Mouse (Mus musculus) intestine, embryonic 15.5 days (tissue): ENCODE results near the gene Rabl6. TPM values are rescaled to one million over a fixed set of nuclear protein-coding genes. Genes with fewer than 3 reads are reported as not detected.

Experiments used
- ATAC-seq: fragments of 200-750 bp; cut with Nextera tagmentation; 2 replicates; pipeline ENCODE4 v1.8.0; 2017; ENCODE audit warnings: moderate TSS enrichment, moderate library complexity
- H3K27ac ChIP-seq: fragments of 300-500 bp; sonication (generic); 2 replicates; pipeline ENCODE4 v1.5.1; 2015; ENCODE audit warnings: mild to moderate bottlenecking, inconsistent platforms
- H3K27me3 ChIP-seq: fragments of 300-500 bp; sonication (generic); replicated peaks from 2 replicates; pipeline ENCODE4 v1.6.1; 2015; ENCODE audit warnings: inconsistent platforms
- H3K36me3 ChIP-seq: fragments of 300-500 bp; sonication (generic); 2 replicates; pipeline ENCODE4 v1.6.1; 2015; ENCODE audit warnings: inconsistent platforms
- H3K4me1 ChIP-seq: fragments of 300-500 bp; sonication (generic); replicated peaks from 2 replicates; pipeline ENCODE4 v1.6.1; 2015; ENCODE audit warnings: inconsistent platforms
- H3K4me2 ChIP-seq: fragments of 300-500 bp; sonication (generic); replicated peaks from 2 replicates; pipeline ENCODE4 v1.6.1; 2015; ENCODE audit warnings: mild to moderate bottlenecking, inconsistent platforms
- H3K4me3 ChIP-seq: fragments of 300-500 bp; sonication (generic); replicated peaks from 2 replicates; pipeline ENCODE4 v1.5.1; 2015; ENCODE audit warnings: inconsistent platforms
- H3K9ac ChIP-seq: fragments of 300-500 bp; sonication (generic); 2 replicates; pipeline ENCODE4 v1.6.1; 2015; ENCODE audit warnings: inconsistent platforms
- H3K9me3 ChIP-seq: fragments of 300-500 bp; sonication (generic); 2 replicates; pipeline ENCODE4 v1.6.1; 2016; ENCODE audit warnings: inconsistent platforms
- WGBS: fragments of 180-500 bp; shearing (Covaris S2); methylation state at CpG from one replicate; pipeline ENCODE4 v1.1.7; 2015; 5-methylcytosine and 5-hydroxymethylcytosine counted together
- polyA plus RNA-seq: library from polyadenylated mRNA; unstranded; fragments of >200 nt; fragmentation: Nextera tagmentation; extraction: Ambion mirVana; gene quantifications from 2 replicates; pipeline ENCODE4 v1.2.1, GENCODE M21; 2015

Gene Rabl6
- polyA plus RNA-seq, 1 experiment from 2014 or later = 69.7 TPM

GRCm38 (mm10) chr2:25588227-25588907 lies 20.0 kb downstream of the Rabl6 start:
- Histone ChIP-seq H3K4me1 (0 out of 2 replicates have a peak, but pooled peaks cover 2% of the 10 kb centered on the region), H3K4me2 (no peak overlapping the region), H3K27ac (no peak overlapping the region), H3K27me3 (no peaks in the 10 kb centered on the region), H3K4me3 (no peak overlapping the region), H3K36me3 (peaks cover 40% of the 10 kb centered on the region), H3K9ac (no peak overlapping the region), H3K9me3 (no peaks in the 10 kb centered on the region)
- ATAC-seq = no peak
- WGBS = 93% methylated on average over 8 of the region's 8 CpGs

GRCm38 (mm10) chr2:25587290-25587689 lies 21.0 kb downstream of the Rabl6 start:
- H3K27ac ChIP-seq = no peak overlapping the region
- peaks cover 33% of the 10 kb centered on the region for H3K36me3 ChIP-seq
- no peak overlapping the region for H3K4me2 ChIP-seq
- H3K4me1 ChIP-seq = peaks cover 11% of the 10 kb centered on the region
- WGBS = 93% methylated on average over 8 of the region's 8 CpGs
- H3K27me3 ChIP-seq = no peaks in the 10 kb centered on the region
- no peak overlapping the region for H3K9ac ChIP-seq
- no peaks in the 10 kb centered on the region for H3K9me3 ChIP-seq
- no peak overlapping the region for H3K4me3 ChIP-seq
- no peak for ATAC-seq

GRCm38 (mm10) chr2:25585601-25586000 lies 22.7 kb downstream of the Rabl6 start:
- H3K4me1 ChIP-seq = peaks cover 25% of the 10 kb centered on the region
- H3K9me3 ChIP-seq = no peaks in the 10 kb centered on the region
- H3K4me3 ChIP-seq = no peak overlapping the region
- H3K4me2 ChIP-seq = no peak overlapping the region
- H3K9ac ChIP-seq = no peak overlapping the region
- H3K27ac ChIP-seq = no peak overlapping the region
- WGBS = 82% methylated on average over 3 of the region's 3 CpGs
- H3K36me3 ChIP-seq = peaks cover 18% of the 10 kb centered on the region; the same call in 1 of the 2 replicates
- no peak for ATAC-seq
- peaks cover 5% of the 10 kb centered on the region for H3K27me3 ChIP-seq

- H3K4me2 ChIP-seq = no peak overlapping the region
- peaks cover 13% of the 10 kb centered on the region for H3K27me3 ChIP-seq
- no peak overlapping the region for H3K4me3 ChIP-seq
- no peak for ATAC-seq
- peaks cover 14% of the 10 kb centered on the region; the same call in 1 of the 2 replicates for H3K36me3 ChIP-seq
- no peak overlapping the region for H3K9ac ChIP-seq
- peaks cover 29% of the 10 kb centered on the region for H3K4me1 ChIP-seq
- no peak overlapping the region for H3K27ac ChIP-seq
- no peaks in the 10 kb centered on the region for H3K9me3 ChIP-seq
- WGBS = 88% methylated on average over 4 of the region's 4 CpGs
Observed at GRCm38 (mm10) chr2:25584856-25585255, 23.5 kb downstream of the Rabl6 start.

- H3K36me3 ChIP-seq = peaks cover 12% of the 10 kb centered on the region; the same call in 1 of the 2 replicates
- WGBS = 79% methylated on average over 3 of the region's 3 CpGs
Observed at GRCm38 (mm10) chr2:25584152-25584551, 24.2 kb downstream of the Rabl6 start.

GRCm38 (mm10) chr2:25583571-25583970 lies 24.8 kb downstream of the Rabl6 start:
- H3K4me2 ChIP-seq = no peak overlapping the region
- ATAC-seq = no peak
- no peak overlapping the region for H3K9ac ChIP-seq
- peaks cover 25% of the 10 kb centered on the region for H3K27me3 ChIP-seq
- WGBS = 52% methylated on average over 4 of the region's 4 CpGs
- no peak overlapping the region for H3K27ac ChIP-seq
- peaks cover 12% of the 10 kb centered on the region; the same call in 1 of the 2 replicates for H3K36me3 ChIP-seq
- no peaks in the 10 kb centered on the region for H3K9me3 ChIP-seq
- peaks cover 42% of the 10 kb centered on the region for H3K4me1 ChIP-seq
- H3K4me3 ChIP-seq = no peak overlapping the region

More at GRCm38 (mm10) chr2:25584152-25584551, 24.2 kb downstream of the Rabl6 start:
- H3K4me3 ChIP-seq = no peak overlapping the region
- H3K4me2 ChIP-seq = no peak overlapping the region
- no peak overlapping the region for H3K27ac ChIP-seq
- no peaks in the 10 kb centered on the region for H3K9me3 ChIP-seq
- peaks cover 20% of the 10 kb centered on the region for H3K27me3 ChIP-seq
- ATAC-seq = no peak
- H3K4me1 ChIP-seq = peaks cover 36% of the 10 kb centered on the region
- H3K9ac ChIP-seq = no peak overlapping the region

- H3K27me3 ChIP-seq = peaks cover 30% of the 10 kb centered on the region
- H3K4me1 ChIP-seq = peaks cover 47% of the 10 kb centered on the region
- H3K9ac ChIP-seq = no peak overlapping the region
- H3K4me2 ChIP-seq = no peak overlapping the region
- no peaks in the 10 kb centered on the region for H3K9me3 ChIP-seq
- ATAC-seq = no peak
- H3K36me3 ChIP-seq = peaks cover 12% of the 10 kb centered on the region; the same call in 1 of the 2 replicates
- H3K27ac ChIP-seq = no peak overlapping the region
- 70% methylated on average over 6 of the region's 6 CpGs for WGBS
- no peak overlapping the region for H3K4me3 ChIP-seq
Observed at GRCm38 (mm10) chr2:25583120-25583481, 25.2 kb downstream of the Rabl6 start.

- no peak overlapping the region for H3K4me3 ChIP-seq
- no peak overlapping the region for H3K9ac ChIP-seq
- WGBS = 42% methylated on average over 12 of the region's 12 CpGs
- peaks cover 52% of the 10 kb centered on the region for H3K4me1 ChIP-seq
- peaks cover 12% of the 10 kb centered on the region; the same call in 1 of the 2 replicates for H3K36me3 ChIP-seq
- no peak overlapping the region for H3K27ac ChIP-seq
- H3K9me3 ChIP-seq = no peaks in the 10 kb centered on the region
- ATAC-seq = no peak
- H3K4me2 ChIP-seq = peak overlapping the region; percentile 82; the same call in 1 of the 2 replicates
- peaks cover 35% of the 10 kb centered on the region for H3K27me3 ChIP-seq
Observed at GRCm38 (mm10) chr2:25582466-25583119, 25.7 kb downstream of the Rabl6 start.

GRCm38 (mm10) chr2:25581901-25582301 lies 26.4 kb downstream of the Rabl6 start:
- Histone ChIP-seq H3K4me1 (peaks cover 59% of the 10 kb centered on the region), H3K4me3 (no peak overlapping the region), H3K4me2 (peak overlapping the region; percentile 82), H3K9me3 (no peaks in the 10 kb centered on the region), H3K9ac (no peak overlapping the region), H3K27ac (no peak overlapping the region), H3K27me3 (peaks cover 42% of the 10 kb centered on the region), H3K36me3 (peaks cover 7% of the 10 kb centered on the region; the same call in 1 of the 2 replicates)
- 22% methylated on average over 6 of the region's 6 CpGs for WGBS
- ATAC-seq = no peak

- ATAC-seq = peak; percentile 52
- peak within 1 kb of the TSS; percentile 36 for H3K4me3 ChIP-seq
- H3K36me3 ChIP-seq = peaks cover 2% of the 10 kb centered on the region; the same call in 1 of the 2 replicates
- no peaks in the 10 kb centered on the region for H3K9me3 ChIP-seq
- H3K4me1 ChIP-seq = peaks cover 62% of the 10 kb centered on the region
- WGBS = 7% methylated on average over 19 of the region's 19 CpGs
- H3K9ac ChIP-seq = peak within 1 kb of the TSS; percentile 18; the same call in 1 of the 2 replicates
- peak within 1 kb of the TSS; percentile 82 for H3K4me2 ChIP-seq
- H3K27me3 ChIP-seq = peaks cover 47% of the 10 kb centered on the region
- no peak within 1 kb of the TSS for H3K27ac ChIP-seq
Observed at GRCm38 (mm10) chr2:25581294-25581864, 26.9 kb downstream of the Rabl6 start, which contains the start of gene Ajm1. Gene Ajm1 (minus strand): TSS chr2:25581757.

GRCm38 (mm10) chr2:25580621-25581101 lies 27.7 kb downstream of the Rabl6 start:
- H3K9me3 ChIP-seq = no peaks in the 10 kb centered on the region
- peaks cover 69% of the 10 kb centered on the region for H3K4me1 ChIP-seq
- H3K27ac ChIP-seq = no peak overlapping the region
- H3K4me2 ChIP-seq = peak overlapping the region; percentile 82; the same call in 1 of the 2 replicates
- H3K27me3 ChIP-seq = peaks cover 51% of the 10 kb centered on the region
- H3K9ac ChIP-seq = no peak overlapping the region
- ATAC-seq = no peak
- H3K4me3 ChIP-seq = no peak overlapping the region
- WGBS = 27% methylated on average over 6 of the region's 6 CpGs
- 0 out of 2 replicates have a peak, but pooled peaks cover 2% of the 10 kb centered on the region for H3K36me3 ChIP-seq
